Mouse (Mus musculus) liver, adult 2 months (tissue): ENCODE results near the gene Cd40.

Source experiments
- CTCF ChIP-seq: fragments of 200-500 bp; IDR thresholded peaks from 2 replicates; pipeline ENCODE4 v1.5.1; 2011; ENCODE audit warnings: low read depth, low read length, control low read depth
- POLR2A ChIP-seq: fragments of 200-500 bp; IDR thresholded peaks from 2 replicates; pipeline ENCODE4 v1.6.1; 2011; ENCODE audit warnings: low read length, control low read depth; ENCODE audit not compliant: insufficient read depth; ENCODE audit errors: extremely low read depth

DNA sequence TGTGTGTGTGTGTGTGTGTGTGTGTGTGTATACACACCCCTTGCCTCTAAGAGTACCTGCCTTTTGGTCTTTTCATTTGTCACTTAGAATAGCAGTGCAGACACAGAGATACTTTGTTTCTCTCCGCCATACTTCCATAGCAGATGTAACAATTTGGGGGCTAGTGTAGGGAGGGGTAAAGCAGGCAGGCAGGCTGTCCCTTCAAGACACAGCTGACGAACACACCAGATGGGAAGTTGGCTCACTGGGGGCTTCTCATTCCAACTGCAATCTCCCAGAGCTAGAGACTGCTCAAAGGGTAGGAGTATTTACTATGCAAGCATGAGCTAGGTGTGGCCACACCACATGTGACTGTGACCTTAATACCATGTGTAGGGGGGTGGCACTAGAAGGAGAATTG, 13.4 kb downstream of the Cd40 start:
- TF ChIP-seq CTCF (no peak), POLR2A (no peak)
